ENCODE assay signal across 8 mouse cellular contexts in the genomic region with DNA sequence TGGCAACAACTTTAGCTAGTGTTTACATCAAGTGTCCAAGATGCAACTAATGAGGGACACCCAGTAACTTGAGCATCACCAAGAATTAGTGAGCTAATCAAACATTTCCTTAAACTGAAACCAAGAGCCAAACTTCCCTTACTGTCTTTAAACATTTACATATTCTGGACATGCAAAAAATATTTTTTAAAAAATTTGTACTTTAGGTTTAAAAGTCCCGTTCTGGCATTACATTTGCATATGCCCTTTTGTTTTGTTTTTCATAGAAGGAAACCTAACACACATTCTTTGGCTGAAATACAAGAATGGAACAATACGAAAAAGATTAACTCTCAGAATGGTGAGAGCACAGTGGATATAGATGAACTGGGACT. TPM values are rescaled to one million over a fixed set of nuclear protein-coding genes. Genes with fewer than 3 reads are reported as not detected.
DNase-seq lines count a peak whose midpoint lies in the region; ATAC-seq and TF ChIP-seq lines count a peak whose summit lies in the region.

No protein-coding gene starts in this region.

- peaks cover 16% of the 10 kb centered on the region for H3K4me1 ChIP-seq in lung, adult 2 months (ENCODE audit: control insufficient read depth, insufficient read depth, low read length)
- H3K4me1 ChIP-seq in embryonic facial prominence, embryonic 12.5 days, result peaks cover 8% of the 10 kb centered on the region; the same call in 1 of the 2 replicates
- H3K4me1 ChIP-seq in intestine, postnatal 0 days (replicated peaks; ENCODE audit: control insufficient read depth, insufficient read depth, low read length), result peaks cover 8% of the 10 kb centered on the region; the same call in 1 of the 2 replicates
- peaks cover 39% of the 10 kb centered on the region for H3K4me1 ChIP-seq in neural tube, embryonic 15.5 days

- H3K36me3 ChIP-seq in embryonic facial prominence, embryonic 12.5 days, result 0 out of 2 replicates have a peak, but pooled peaks cover 3% of the 10 kb centered on the region
- H3K36me3 ChIP-seq in intestine, postnatal 0 days (ENCODE audit: control insufficient read depth, insufficient read depth), result peaks cover 4% of the 10 kb centered on the region; the same call in 1 of the 2 replicates
- no peaks in the 10 kb centered on the region for H3K36me3 ChIP-seq in neural tube, embryonic 15.5 days

- H3K4me2 ChIP-seq in embryonic facial prominence, embryonic 12.5 days (replicated peaks), result peak overlapping the region; percentile 59
- H3K4me2 ChIP-seq in intestine, postnatal 0 days (replicated peaks; ENCODE audit: low read depth), result peak overlapping the region; percentile 69
- peak overlapping the region; percentile 78 for H3K4me2 ChIP-seq in neural tube, embryonic 15.5 days

- no peak for DNase-seq in lung, adult 2 months
- no peak for DNase-seq in lung, adult 18-20 months
- no peak for DNase-seq in cerebellum, postnatal 10 days
- no peak for DNase-seq in cerebellum, adult 11 months
- DNase-seq in spleen, adult 18-20 months, result no peak

- peak overlapping the region; percentile 76 for H3K4me3 ChIP-seq in lung, adult 2 months (replicated peaks; ENCODE audit: extremely low read depth, low read depth, low read length)
- H3K4me3 ChIP-seq in embryonic facial prominence, embryonic 12.5 days, result peak overlapping the region; percentile 82
- H3K4me3 ChIP-seq in intestine, postnatal 0 days (ENCODE audit: low read depth, low read length), result peak overlapping the region; percentile 74
- H3K4me3 ChIP-seq in neural tube, embryonic 15.5 days (replicated peaks), result peak overlapping the region; percentile 96

- TF ChIP-seq POLR2A in lung, adult 2 months (IDR thresholded peaks at IDR 0.05; ENCODE audit: borderline replicate concordance, extremely low read depth, low read depth, low read length), result no peak

- no peak for TF ChIP-seq CTCF in lung, adult 2 months (IDR thresholded peaks at IDR 0.05; ENCODE audit: insufficient read depth, low read length)
- no peak for TF ChIP-seq CTCF in intestine, postnatal 0 days (IDR thresholded peaks at IDR 0.05; ENCODE audit: low read depth)

- ATAC-seq in embryonic facial prominence, embryonic 12.5 days (ENCODE audit: insufficient number of reproducible peaks, insufficient read depth, low FRiP score, low TSS enrichment), result no peak
- no peak for ATAC-seq in intestine, postnatal 0 days
- no peak for ATAC-seq in neural tube, embryonic 15.5 days (ENCODE audit: low FRiP score)

- H3K27me3 ChIP-seq in embryonic facial prominence, embryonic 12.5 days, result no peaks in the 10 kb centered on the region
- no peaks in the 10 kb centered on the region for H3K27me3 ChIP-seq in intestine, postnatal 0 days (replicated peaks; ENCODE audit: control insufficient read depth, insufficient read depth, low read length)
- no peaks in the 10 kb centered on the region for H3K27me3 ChIP-seq in neural tube, embryonic 15.5 days (replicated peaks)

- peak overlapping the region; percentile 95 for H3K9ac ChIP-seq in embryonic facial prominence, embryonic 12.5 days
- peak overlapping the region; percentile 97 for H3K9ac ChIP-seq in intestine, postnatal 0 days (ENCODE audit: low read depth, low read length)
- H3K9ac ChIP-seq in neural tube, embryonic 15.5 days (replicated peaks), result peak overlapping the region; percentile 94

- 0% methylated on average over 2 of the region's 2 CpGs for WGBS in lung, adult 2 months
- WGBS in embryonic facial prominence, embryonic 12.5 days, result under 1% methylated on average over 2 of the region's 2 CpGs
- 2% methylated on average over 2 of the region's 2 CpGs for whole genome bisulfite sequencing in intestine, postnatal 0 days
- WGBS in neural tube, embryonic 15.5 days, result 3% methylated on average over 2 of the region's 2 CpGs

- H3K27ac ChIP-seq in embryonic facial prominence, embryonic 12.5 days, result no peak overlapping the region
- H3K27ac ChIP-seq in intestine, postnatal 0 days (ENCODE audit: low read depth, low read length), result peak overlapping the region; percentile 100
- 0 out of 2 replicates have a peak overlapping the region, but pooled peaks have one; percentile 98 for H3K27ac ChIP-seq in neural tube, embryonic 15.5 days (replicated peaks)

- H3K9me3 ChIP-seq in embryonic facial prominence, embryonic 12.5 days, result no peaks in the 10 kb centered on the region
- H3K9me3 ChIP-seq in intestine, postnatal 0 days (ENCODE audit: control insufficient read depth), result no peaks in the 10 kb centered on the region
- H3K9me3 ChIP-seq in neural tube, embryonic 15.5 days (replicated peaks), result no peaks in the 10 kb centered on the region

RNA-seq across cellular contexts. Expression of gene Fbxl3, which starts 1.2 kb away (rescaled TPM):
- 82.7 and 123 TPM in 2 replicates for polyA plus RNA-seq in lung, adult 2 months (2012; rRNA removed)
- polyA plus RNA-seq in embryonic facial prominence, embryonic 12.5 days (2016; fragmentation: Nextera tagmentation; extraction: Ambion mirVana), result 27.2 and 31.4 TPM in 2 replicates
- 21.7 and 22.1 TPM in 2 replicates for polyA plus RNA-seq in intestine, postnatal 0 days (2015; fragmentation: Nextera tagmentation; extraction: Ambion mirVana)
- 18.5 and 20.0 TPM in 2 replicates for polyA plus RNA-seq in neural tube, embryonic 15.5 days (2015; fragmentation: Nextera tagmentation; extraction: Ambion mirVana)

RNA-seq across cellular contexts. Expression of gene Cln5, which starts 28.2 kb away (rescaled TPM):
- 26.1 and 26.9 TPM in 2 replicates for polyA plus RNA-seq in lung, adult 2 months (2012; rRNA removed)
- polyA plus RNA-seq in embryonic facial prominence, embryonic 12.5 days (2016; fragmentation: Nextera tagmentation; extraction: Ambion mirVana), result 27.0 and 30.1 TPM in 2 replicates
- 15.7 and 17.1 TPM in 2 replicates for polyA plus RNA-seq in intestine, postnatal 0 days (2015; fragmentation: Nextera tagmentation; extraction: Ambion mirVana)
- polyA plus RNA-seq in neural tube, embryonic 15.5 days (2015; fragmentation: Nextera tagmentation; extraction: Ambion mirVana), result 12.9 and 15.9 TPM in 2 replicates

RNA-seq across cellular contexts. Expression of gene Acod1, which starts 51.4 kb away (rescaled TPM):
- polyA plus RNA-seq in lung, adult 2 months (2012; rRNA removed), result 0.03 and 0.15 TPM in 2 replicates
- not detected in 2 replicates for polyA plus RNA-seq in embryonic facial prominence, embryonic 12.5 days (2016; fragmentation: Nextera tagmentation; extraction: Ambion mirVana)
- not detected in 2 replicates for polyA plus RNA-seq in intestine, postnatal 0 days (2015; fragmentation: Nextera tagmentation; extraction: Ambion mirVana)
- not detected in 2 replicates for polyA plus RNA-seq in neural tube, embryonic 15.5 days (2015; fragmentation: Nextera tagmentation; extraction: Ambion mirVana)
